Mouse (Mus musculus) myocyte (in vitro differentiated cells): Measurements from ENCODE around the gene Tmem210. TPM values are rescaled to one million over a fixed set of nuclear protein-coding genes. Genes with fewer than 3 reads are reported as not detected.

Experiments
- H3K27me3 ChIP-seq: one replicate; pipeline ENCODE4 v1.6.1; 2011; ENCODE audit not compliant: control insufficient read depth, insufficient read depth, insufficient read length
- H3K36me3 ChIP-seq: one replicate; pipeline ENCODE4 v1.6.1; 2011; ENCODE audit not compliant: control insufficient read depth, insufficient read depth
- H3K4me2 ChIP-seq: one replicate; pipeline ENCODE4 v1.6.1; 2011; ENCODE audit warnings: low read depth, control low read depth
- H3K4me3 ChIP-seq: one replicate; pipeline ENCODE4 v1.5.1; 2011; ENCODE audit warnings: mild to moderate bottlenecking, control low read depth, moderate library complexity
- H3K79me2 ChIP-seq: one replicate; pipeline ENCODE4 v1.6.1; 2011; ENCODE audit not compliant: control insufficient read depth, insufficient read depth
- H3ac ChIP-seq: one replicate; pipeline ENCODE4 v1.6.1; 2011; ENCODE audit not compliant: control insufficient read depth, insufficient read length
- CEBPB ChIP-seq: IDR thresholded peaks from 2 replicates; pipeline ENCODE4 v1.6.1; 2011; ENCODE audit warnings: mild to moderate bottlenecking, moderate library complexity; ENCODE audit not compliant: poor library complexity, insufficient read depth, severe bottlenecking
- E2F4 ChIP-seq: IDR thresholded peaks from one replicate; pipeline ENCODE4 v1.6.1; 2011; ENCODE audit warnings: mild to moderate bottlenecking, control low read depth, moderate library complexity; ENCODE audit not compliant: insufficient read depth
- MAX ChIP-seq: IDR thresholded peaks from one replicate; pipeline ENCODE4 v1.6.1; 2011; ENCODE audit warnings: low read depth, mild to moderate bottlenecking, control low read depth
- MYOD1 ChIP-seq, 3 experiments: IDR thresholded peaks; one replicate each; pipeline ENCODE4 v1.6.1; 2011; ENCODE audit warnings: control low read depth in 2 of 3, low read depth in 2 of 3, mild to moderate bottlenecking in 2 of 3, moderate library complexity in 1 of 3; ENCODE audit not compliant: insufficient read length in 2 of 3, control insufficient read depth in 1 of 3
- MYOG ChIP-seq, 3 experiments: IDR thresholded peaks; one replicate each; pipeline ENCODE4 v1.6.1; 2011; ENCODE audit warnings: control low read depth in 2 of 3, low read depth in 2 of 3, mild to moderate bottlenecking in 2 of 3; ENCODE audit not compliant: insufficient read length in 2 of 3, control insufficient read depth in 1 of 3, insufficient read depth in 1 of 3
- POLR2A ChIP-seq: IDR thresholded peaks from one replicate; pipeline ENCODE4 v1.6.1; 2011; ENCODE audit warnings: low read depth, mild to moderate bottlenecking, control low read depth, moderate library complexity; ENCODE audit not compliant: insufficient read length
- POLR2AphosphoS2 ChIP-seq: IDR thresholded peaks from one replicate; pipeline ENCODE4 v1.6.1; 2011; ENCODE audit warnings: low read depth, control low read depth; ENCODE audit not compliant: insufficient read length
- REST ChIP-seq: IDR thresholded peaks from one replicate; pipeline ENCODE4 v1.6.1; 2011; ENCODE audit warnings: mild to moderate bottlenecking, control low read depth, moderate library complexity; ENCODE audit not compliant: insufficient read depth, insufficient read length
- SRF ChIP-seq: IDR thresholded peaks from one replicate; pipeline ENCODE4 v1.6.1; 2011; ENCODE audit warnings: low read depth; ENCODE audit not compliant: control insufficient read depth, insufficient read length
- TCF12 ChIP-seq: IDR thresholded peaks from one replicate; pipeline ENCODE4 v1.6.1; 2011; ENCODE audit warnings: mild to moderate bottlenecking, control low read depth; ENCODE audit not compliant: poor library complexity, insufficient read depth, severe bottlenecking
- TCF3 ChIP-seq: IDR thresholded peaks from one replicate; pipeline ENCODE4 v1.6.1; 2011; ENCODE audit warnings: low read depth, control low read depth; ENCODE audit not compliant: insufficient read length
- USF1 ChIP-seq: IDR thresholded peaks from one replicate; pipeline ENCODE4 v1.6.1; 2011; ENCODE audit warnings: low read depth, mild to moderate bottlenecking, control low read depth, moderate library complexity
- polyA plus RNA-seq: library from polyadenylated mRNA; unstranded; fragments of >200 nt; fragmentation: generic; extraction: Trizol; gene quantifications from one replicate; pipeline ENCODE4 v1.2.1, GENCODE M21; 2012; ENCODE audit warnings: missing spikeins

Gene Tmem210
- polyA plus RNA-seq: 0.40 TPM

- no peak for TF ChIP-seq MYOD1 (IDR thresholded peaks at IDR 0.05; ENCODE audit: control insufficient read depth in 1 of 3, insufficient read length in 2 of 3, low read depth in 2 of 3)
- no peak for TF ChIP-seq POLR2AphosphoS2
- TF ChIP-seq MYOG (IDR thresholded peaks at IDR 0.05; ENCODE audit: control insufficient read depth in 1 of 3, insufficient read depth in 1 of 3, insufficient read length in 2 of 3, low read depth in 2 of 3): no peak
- no peak for TF ChIP-seq POLR2A
- no peak for TF ChIP-seq MAX
- TF ChIP-seq E2F4: no peak
- no peak for TF ChIP-seq TCF3
- no peak for TF ChIP-seq REST
- no peak for TF ChIP-seq SRF
- no peak for TF ChIP-seq USF1
- TF ChIP-seq TCF12: no peak
- TF ChIP-seq CEBPB: no peak
- no peaks in the 10 kb centered on the region for H3K79me2 ChIP-seq
- peak within 1 kb of the TSS; percentile 93 for H3K4me2 ChIP-seq
- H3K4me3 ChIP-seq: no peak within 1 kb of the TSS
- H3ac ChIP-seq: no peak within 1 kb of the TSS
- H3K36me3 ChIP-seq: peaks cover 18% of the 10 kb centered on the region
- H3K27me3 ChIP-seq: peaks cover 27% of the 10 kb centered on the region
Measured at GRCm38 (mm10) chr2:25287927-25288649, at the start of gene Tmem210. Tmem210 (plus strand) TSS chr2:25288145.

GRCm38 (mm10) chr2:25239766-25240165 is 48.2 kb upstream of the Tmem210 start:
- Histone ChIP-seq H3K27me3 (peaks cover 37% of the 10 kb centered on the region), H3ac (no peak overlapping the region), H3K4me3 (no peak overlapping the region), H3K36me3 (no peaks in the 10 kb centered on the region), H3K4me2 (no peak overlapping the region), H3K79me2 (no peaks in the 10 kb centered on the region)
- TF ChIP-seq E2F4: no peak
- TF ChIP-seq MAX: no peak

DNA sequence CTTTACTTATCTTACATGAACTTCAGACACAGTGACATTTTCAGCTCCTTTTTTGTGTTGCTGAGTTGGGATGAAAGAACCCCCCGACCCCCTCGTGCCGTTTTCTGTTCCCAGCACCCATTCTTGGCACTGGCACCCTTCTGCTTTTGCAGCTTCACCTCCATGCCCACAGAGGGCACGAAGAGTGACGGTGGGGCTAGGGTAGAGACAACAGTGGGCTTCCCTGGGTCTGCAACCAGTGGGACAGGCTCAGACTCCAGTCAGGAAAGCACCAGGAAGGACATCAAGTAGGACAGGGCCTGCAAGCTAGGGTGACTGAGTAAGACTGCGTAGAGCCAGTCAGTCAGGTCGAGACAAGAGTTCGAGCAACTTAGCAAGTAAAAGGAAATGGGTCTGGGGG is 47.6 kb upstream of the Tmem210 start:
- H3K36me3 ChIP-seq: no peaks in the 10 kb centered on the region
- H3K4me2 ChIP-seq: peak overlapping the region; percentile 65
- TF ChIP-seq MYOG (IDR thresholded peaks at IDR 0.05; ENCODE audit: control insufficient read depth in 1 of 3, insufficient read depth in 1 of 3, insufficient read length in 2 of 3, low read depth in 2 of 3) (no peak), MYOD1 (IDR thresholded peaks at IDR 0.05; ENCODE audit: control insufficient read depth in 1 of 3, insufficient read length in 2 of 3, low read depth in 2 of 3) (no peak), CEBPB (no peak), MAX (no peak), SRF (no peak), TCF12 (no peak), REST (no peak), POLR2A (no peak), E2F4 (no peak), TCF3 (no peak), POLR2AphosphoS2 (no peak), USF1 (no peak)
- H3K79me2 ChIP-seq: no peaks in the 10 kb centered on the region
- H3ac ChIP-seq: no peak overlapping the region
- H3K4me3 ChIP-seq: no peak overlapping the region
- peaks cover 33% of the 10 kb centered on the region for H3K27me3 ChIP-seq

GRCm38 (mm10) chr2:25240723-25241437 is 47.1 kb upstream of the Tmem210 start:
- H3K79me2 ChIP-seq: no peaks in the 10 kb centered on the region
- peak overlapping the region; percentile 65 for H3K4me2 ChIP-seq
- H3K27me3 ChIP-seq: peaks cover 27% of the 10 kb centered on the region
- H3ac ChIP-seq: no peak overlapping the region
- TF ChIP-seq TCF3: no peak
- TF ChIP-seq MYOG (IDR thresholded peaks at IDR 0.05; ENCODE audit: control insufficient read depth in 1 of 3, insufficient read depth in 1 of 3, insufficient read length in 2 of 3, low read depth in 2 of 3): no peak
- TF ChIP-seq SRF: no peak
- no peak for TF ChIP-seq CEBPB
- TF ChIP-seq POLR2AphosphoS2: no peak
- TF ChIP-seq E2F4: no peak
- TF ChIP-seq USF1: no peak
- no peak for TF ChIP-seq POLR2A
- no peak for TF ChIP-seq TCF12
- TF ChIP-seq MYOD1 (IDR thresholded peaks at IDR 0.05; ENCODE audit: control insufficient read depth in 1 of 3, insufficient read length in 2 of 3, low read depth in 2 of 3): no peak
- TF ChIP-seq MAX: no peak
- TF ChIP-seq REST: no peak
- no peaks in the 10 kb centered on the region for H3K36me3 ChIP-seq
- no peak overlapping the region for H3K4me3 ChIP-seq

DNA sequence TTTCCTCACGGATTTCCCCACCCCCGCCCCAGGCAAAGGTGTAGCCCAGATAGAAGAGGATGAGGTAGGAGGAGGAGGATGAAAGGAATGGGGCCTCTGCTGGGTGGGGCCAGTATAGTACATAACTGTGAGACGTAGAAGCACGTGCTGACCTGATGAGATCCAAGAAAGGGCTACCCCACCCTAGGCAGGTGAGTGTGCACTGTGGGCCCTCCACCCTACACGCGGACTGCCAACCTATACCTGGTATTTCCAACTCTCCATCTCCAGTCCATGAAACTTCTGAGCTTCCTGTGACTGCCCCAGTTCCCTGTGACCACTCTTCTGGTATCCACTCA is 46.5 kb upstream of the Tmem210 start:
- no peaks in the 10 kb centered on the region for H3K79me2 ChIP-seq
- no peak overlapping the region for H3K4me3 ChIP-seq
- TF ChIP-seq TCF3 (no peak), USF1 (no peak), CEBPB (no peak), REST (no peak), MYOG (IDR thresholded peaks at IDR 0.05; ENCODE audit: control insufficient read depth in 1 of 3, insufficient read depth in 1 of 3, insufficient read length in 2 of 3, low read depth in 2 of 3) (no peak), TCF12 (no peak), SRF (no peak), E2F4 (no peak)
- peak overlapping the region; percentile 65 for H3K4me2 ChIP-seq
- no peak overlapping the region for H3ac ChIP-seq
- H3K36me3 ChIP-seq: no peaks in the 10 kb centered on the region
- peaks cover 22% of the 10 kb centered on the region for H3K27me3 ChIP-seq
